Mouse (Mus musculus) erythroblast, embryonic 14.5 days (primary cell): Measurements from ENCODE around the gene Atl1. TPM values are rescaled to one million over a fixed set of nuclear protein-coding genes. Genes with fewer than 3 reads are reported as not detected.

ENCODE experiments used
- H3K27me3 ChIP-seq: 2 replicates; pipeline ENCODE4 v1.6.1; 2012; ENCODE audit warnings: inconsistent platforms; ENCODE audit not compliant: control insufficient read depth
- H3K36me3 ChIP-seq: 2 replicates; pipeline ENCODE4 v1.6.1; 2012; ENCODE audit warnings: mild to moderate bottlenecking, inconsistent platforms; ENCODE audit not compliant: control insufficient read depth
- H3K4me1 ChIP-seq: 2 replicates; pipeline ENCODE4 v1.6.1; 2012; ENCODE audit warnings: inconsistent platforms; ENCODE audit not compliant: control insufficient read depth
- H3K4me3 ChIP-seq: replicated peaks from 2 replicates; pipeline ENCODE3; 2012; ENCODE audit warnings: moderate library complexity, mild to moderate bottlenecking, inconsistent platforms
- H3K9me3 ChIP-seq: 2 replicates; pipeline ENCODE4 v1.6.1; 2012; ENCODE audit warnings: low read length, inconsistent platforms, mixed read lengths; ENCODE audit not compliant: control insufficient read depth
- GATA1 ChIP-seq: IDR thresholded peaks from 2 replicates; pipeline ENCODE4 v1.6.1; 2012; ENCODE audit warnings: low read length, inconsistent platforms, mixed read lengths
- TAL1 ChIP-seq: IDR thresholded peaks from 3 replicates; pipeline ENCODE4 v1.6.1; 2012; ENCODE audit warnings: low read length, inconsistent platforms, mixed read lengths
- polyA plus RNA-seq: library from polyadenylated mRNA; stranded (reverse); fragments of >175 nt; gene quantifications from 2 replicates; pipeline ENCODE4 v1.2.3, GENCODE M21; 2012

Atl1 gene
- polyA plus RNA-seq, 1 experiment = 0.21 TPM

- Histone ChIP-seq H3K36me3 (no peaks in the 10 kb centered on the region), H3K4me1 (peaks cover 28% of the 10 kb centered on the region), H3K4me3 (no peak overlapping the region), H3K9me3 (no peaks in the 10 kb centered on the region), H3K27me3 (no peaks in the 10 kb centered on the region)
- TF ChIP-seq GATA1 (no peak), TAL1 (no peak)
Measured at GRCm38 (mm10) chr12:69922099-69922498, 29.7 kb downstream of the Atl1 start.

GRCm38 (mm10) chr12:69923128-69923527 is 30.7 kb downstream of the Atl1 start:
- TF ChIP-seq GATA1 (no peak), TAL1 (no peak)
- H3K36me3 ChIP-seq = no peaks in the 10 kb centered on the region
- no peaks in the 10 kb centered on the region for H3K27me3 ChIP-seq
- H3K4me1 ChIP-seq = peaks cover 27% of the 10 kb centered on the region
- H3K4me3 ChIP-seq = no peak overlapping the region
- H3K9me3 ChIP-seq = no peaks in the 10 kb centered on the region

GRCm38 (mm10) chr12:69923603-69924002 is 31.2 kb downstream of the Atl1 start:
- Histone ChIP-seq H3K36me3 (no peaks in the 10 kb centered on the region), H3K4me1 (peaks cover 27% of the 10 kb centered on the region), H3K4me3 (no peak overlapping the region), H3K9me3 (no peaks in the 10 kb centered on the region), H3K27me3 (no peaks in the 10 kb centered on the region)
- no peak for TF ChIP-seq TAL1
- no peak for TF ChIP-seq GATA1

- Histone ChIP-seq H3K9me3 (no peaks in the 10 kb centered on the region), H3K4me1 (peaks cover 27% of the 10 kb centered on the region), H3K27me3 (no peaks in the 10 kb centered on the region), H3K4me3 (no peak overlapping the region), H3K36me3 (no peaks in the 10 kb centered on the region)
- no peak for TF ChIP-seq TAL1
- no peak for TF ChIP-seq GATA1
Measured at GRCm38 (mm10) chr12:69924012-69924411, 31.6 kb downstream of the Atl1 start.

GRCm38 (mm10) chr12:69926716-69927115 is 34.3 kb downstream of the Atl1 start:
- Histone ChIP-seq H3K36me3 (no peaks in the 10 kb centered on the region), H3K9me3 (no peaks in the 10 kb centered on the region), H3K4me3 (no peak overlapping the region), H3K27me3 (no peaks in the 10 kb centered on the region), H3K4me1 (peaks cover 29% of the 10 kb centered on the region)
- no peak for TF ChIP-seq TAL1

GRCm38 (mm10) chr12:69937731-69938130 is 45.3 kb downstream of the Atl1 start:
- Histone ChIP-seq H3K9me3 (peaks cover 4% of the 10 kb centered on the region; the same call in 1 of the 2 replicates), H3K4me1 (no peaks in the 10 kb centered on the region; the same call in 1 of the 2 replicates), H3K4me3 (no peak overlapping the region), H3K27me3 (no peaks in the 10 kb centered on the region), H3K36me3 (no peaks in the 10 kb centered on the region)
- no peak for TF ChIP-seq GATA1

GRCm38 (mm10) chr12:69939291-69939690 is 46.9 kb downstream of the Atl1 start:
- Histone ChIP-seq H3K4me1 (no peaks in the 10 kb centered on the region), H3K27me3 (no peaks in the 10 kb centered on the region), H3K9me3 (peaks cover 4% of the 10 kb centered on the region; the same call in 1 of the 2 replicates), H3K4me3 (no peak overlapping the region), H3K36me3 (no peaks in the 10 kb centered on the region)
- TF ChIP-seq TAL1 = no peak
- no peak for TF ChIP-seq GATA1

- no peaks in the 10 kb centered on the region; the same call in 1 of the 2 replicates for H3K4me1 ChIP-seq
- no peaks in the 10 kb centered on the region for H3K36me3 ChIP-seq
- no peak overlapping the region for H3K4me3 ChIP-seq
- no peak for TF ChIP-seq GATA1
- TF ChIP-seq TAL1 = no peak
- peaks cover 4% of the 10 kb centered on the region; the same call in 1 of the 2 replicates for H3K9me3 ChIP-seq
- H3K27me3 ChIP-seq = no peaks in the 10 kb centered on the region
Measured at GRCm38 (mm10) chr12:69941655-69942329, 49.4 kb downstream of the Atl1 start.

GRCm38 (mm10) chr12:69945861-69946260 is 53.4 kb downstream of the Atl1 start:
- Histone ChIP-seq H3K36me3 (no peaks in the 10 kb centered on the region; the same call in 1 of the 2 replicates), H3K9me3 (no peaks in the 10 kb centered on the region), H3K4me3 (no peak overlapping the region), H3K4me1 (peaks cover 3% of the 10 kb centered on the region), H3K27me3 (no peaks in the 10 kb centered on the region)
- TF ChIP-seq GATA1 (no peak), TAL1 (no peak)

- Histone ChIP-seq H3K36me3 (no peaks in the 10 kb centered on the region; the same call in 1 of the 2 replicates), H3K4me1 (peaks cover 3% of the 10 kb centered on the region)
Measured at GRCm38 (mm10) chr12:69947502-69947901, 55.1 kb downstream of the Atl1 start.

More at GRCm38 (mm10) chr12:69947502-69947901, 55.1 kb downstream of the Atl1 start:
- Histone ChIP-seq H3K4me3 (no peak overlapping the region), H3K27me3 (no peaks in the 10 kb centered on the region), H3K9me3 (no peaks in the 10 kb centered on the region)
- TF ChIP-seq TAL1 (no peak), GATA1 (no peak)
